Mouse (Mus musculus): Measurements from ENCODE around the gene Prdm1.

DNA sequence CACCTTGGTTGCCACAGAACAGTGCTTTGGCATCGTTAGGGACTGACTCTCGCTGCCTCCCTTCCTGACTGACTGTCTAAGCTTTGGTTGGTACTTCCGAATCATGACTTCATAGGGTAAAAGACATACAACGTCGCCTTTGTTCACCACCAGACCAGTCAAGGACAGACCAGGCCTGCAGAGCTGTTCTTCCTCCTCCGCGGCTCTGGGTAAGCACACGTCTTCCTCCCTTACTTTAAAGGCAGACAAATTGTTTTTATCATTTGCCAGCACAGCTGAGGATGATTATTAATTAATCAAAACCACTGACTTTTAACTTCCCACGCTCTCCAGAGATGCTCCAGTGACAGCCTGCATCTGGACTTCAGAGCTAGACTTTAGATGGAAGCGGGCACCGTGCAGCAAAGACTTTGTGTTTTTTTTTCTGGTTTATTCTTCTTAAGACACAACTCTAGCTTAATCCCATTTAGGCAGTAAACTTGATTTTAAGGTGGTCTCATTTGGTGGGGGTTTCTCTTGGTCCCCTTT, 139.5 kb downstream of the Prdm1 start:
- no peak for TF ChIP-seq CTCF (IDR thresholded peaks at IDR 0.05; ENCODE audit: extremely low read depth, insufficient read length, insufficient replicate concordance, low read depth, low read length)
- no peak for TF ChIP-seq POLR2A (IDR thresholded peaks at IDR 0.05; ENCODE audit: low read depth, low read length)

Measured in small intestine, adult 2 months (tissue).